Comparison of ENCODE assay signal across 20 mouse cellular contexts in the genomic region with DNA sequence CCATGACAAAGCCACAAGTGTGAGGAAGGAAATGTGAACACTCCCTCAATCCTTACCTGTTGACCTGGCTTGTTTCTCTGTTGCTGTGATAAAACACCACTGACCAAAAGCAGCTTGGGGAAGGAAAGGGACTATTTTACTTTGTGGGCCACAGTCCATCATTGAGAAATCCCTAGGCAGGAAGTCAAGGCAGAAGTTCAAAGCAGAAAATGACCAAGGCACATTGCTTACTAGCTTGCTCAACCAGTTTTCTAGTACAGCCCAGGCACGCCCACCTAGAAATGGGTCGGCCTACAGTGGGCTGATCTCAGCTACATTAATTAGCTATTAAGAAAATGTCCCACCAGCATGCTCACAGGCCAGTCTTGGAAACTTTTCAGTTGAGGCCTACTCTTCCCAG.
"Had no signal": no experiment of that assay in that cellular context is flagged by ENCODE, and none has a peak within 500 bp of the region (broad histone marks: within the 10 kb centered on the region; RNA-seq: fewer than 3 reads in every experiment).

No protein-coding gene starts in this region.

- H3K4me3 ChIP-seq: intestine, embryonic 15.5 days; limb, embryonic 12.5 days; limb, embryonic 15.5 days; megakaryocyte, embryonic 14.5 days; midbrain, embryonic 10.5 days; midbrain, embryonic 13.5 days; myocyte; neural tube, embryonic 13.5 days had no signal

- H3K9me3 ChIP-seq: intestine, embryonic 15.5 days; limb, embryonic 12.5 days; limb, embryonic 15.5 days; megakaryocyte, embryonic 14.5 days; midbrain, embryonic 10.5 days; midbrain, embryonic 13.5 days; neural tube, embryonic 13.5 days had no signal

- H3K27ac ChIP-seq: intestine, embryonic 15.5 days; limb, embryonic 12.5 days; limb, embryonic 15.5 days; midbrain, embryonic 10.5 days; midbrain, embryonic 13.5 days; neural tube, embryonic 13.5 days had no signal

- ATAC-seq: intestine, embryonic 15.5 days; midbrain, embryonic 13.5 days; midbrain, embryonic 16.5 days had no signal

- H3K36me3 ChIP-seq: intestine, embryonic 15.5 days; limb, embryonic 12.5 days; limb, embryonic 15.5 days; midbrain, embryonic 10.5 days; midbrain, embryonic 13.5 days; neural tube, embryonic 13.5 days had no signal

- H3K27me3 ChIP-seq: intestine, embryonic 15.5 days; limb, embryonic 12.5 days; limb, embryonic 15.5 days; megakaryocyte, embryonic 14.5 days; midbrain, embryonic 13.5 days; neural tube, embryonic 13.5 days had no signal

- H3K4me1 ChIP-seq: intestine, embryonic 15.5 days; limb, embryonic 12.5 days; limb, embryonic 15.5 days; midbrain, embryonic 10.5 days; midbrain, embryonic 13.5 days; neural tube, embryonic 13.5 days had no signal

- DNase-seq: kidney, adult 11 months; kidney, adult 8-10 months; kidney, postnatal 14 days; kidney, postnatal 4 days; layer of hippocampus, adult 9-11 months; left cerebral cortex, postnatal 4 days; lung, embryonic 14.5 days; lung, postnatal 14 days; lung, postnatal 4 days; thymus, adult 18-20 months; thymus, postnatal 36 days had no signal

- H3K9ac ChIP-seq: intestine, embryonic 15.5 days; limb, embryonic 12.5 days; limb, embryonic 15.5 days; lung, embryonic 14.5 days; midbrain, embryonic 13.5 days; neural tube, embryonic 13.5 days had no signal

- H3K4me2 ChIP-seq: intestine, embryonic 15.5 days; limb, embryonic 12.5 days; limb, embryonic 15.5 days; lung, embryonic 14.5 days; midbrain, embryonic 13.5 days; neural tube, embryonic 13.5 days had no signal
